Mouse (Mus musculus) large intestine, adult 2 months (tissue): ENCODE results near the gene Nop14. TPM values are rescaled to one million over a fixed set of nuclear protein-coding genes. Genes with fewer than 3 reads are reported as not detected.
A peak's percentile ranks its signal among the peaks of the same experiment; 100 is the strongest.

ENCODE experiments used
- DNase-seq: peaks from one replicate; pipeline ENCODE4 v3.0.0-alpha.2; 2012; ENCODE audit warnings: low read depth, low spot score
- WGBS: fragments of 180-500 bp; shearing (Covaris S2); methylation state at CpG from one replicate; pipeline ENCODE4 v1.1.7; 2018; 5-methylcytosine and 5-hydroxymethylcytosine counted together
- polyA plus RNA-seq: library from polyadenylated mRNA; depleted of rRNA; stranded (reverse); fragments of >200 nt; gene quantifications from 2 replicates; pipeline ENCODE4 v1.2.3, GENCODE M21; 2012; rRNA removed

Nop14 gene
- polyA plus RNA-seq, result 9.2 and 9.8 TPM in 2 replicates

- peak; percentile 100 for DNase-seq
- WGBS, result under 1% methylated on average over 60 of the region's 60 CpGs
Observed at GRCm38 (mm10) chr5:34659686-34660590, at the start of gene Nop14, which contains the start of gene Grk4. TSS of gene Nop14 (minus strand) at chr5:34660148. TSS of gene Grk4 (plus strand) at chr5:34660379.

- 91% methylated on average over 1 of the region's 1 CpGs for WGBS
- DNase-seq, result no peak
Observed at GRCm38 (mm10) chr5:34708436-34708835, 48.5 kb upstream of the Nop14 start.

GRCm38 (mm10) chr5:34695521-34695920, 35.6 kb upstream of the Nop14 start:
- no peak for DNase-seq
- WGBS, result 60% methylated on average over 5 of the region's 5 CpGs

- 65% methylated on average over 2 of the region's 2 CpGs for WGBS
- no peak for DNase-seq
Observed at GRCm38 (mm10) chr5:34692782-34693181, 32.8 kb upstream of the Nop14 start.

- WGBS, result 87% methylated on average over 1 of the region's 1 CpGs
- no peak for DNase-seq
Observed at GRCm38 (mm10) chr5:34689868-34690267, 29.9 kb upstream of the Nop14 start.

- no peak for DNase-seq
Observed at GRCm38 (mm10) chr5:34670280-34670679, 10.3 kb upstream of the Nop14 start.

GRCm38 (mm10) chr5:34669493-34669892, 9.5 kb upstream of the Nop14 start:
- no peak for DNase-seq

More at GRCm38 (mm10) chr5:34670280-34670679, 10.3 kb upstream of the Nop14 start:
- WGBS, result 91% methylated on average over 4 of the region's 4 CpGs

GRCm38 (mm10) chr5:34663231-34663630, 3.3 kb upstream of the Nop14 start:
- WGBS, result 86% methylated on average over 2 of the region's 2 CpGs
- DNase-seq, result no peak

More at GRCm38 (mm10) chr5:34669493-34669892, 9.5 kb upstream of the Nop14 start:
- 87% methylated on average over 2 of the region's 2 CpGs for WGBS

- DNase-seq, result no peak
- 77% methylated on average over 4 of the region's 4 CpGs for WGBS
Observed at GRCm38 (mm10) chr5:34661909-34662308, 2.0 kb upstream of the Nop14 start.

GRCm38 (mm10) chr5:34660591-34661130, 713 bp upstream of the Nop14 start:
- no peak for DNase-seq
- under 1% methylated on average over 57 of the region's 57 CpGs for WGBS

GRCm38 (mm10) chr5:34657556-34657955, 2.4 kb downstream of the Nop14 start:
- no peak for DNase-seq
- 76% methylated on average over 8 of the region's 8 CpGs for WGBS

GRCm38 (mm10) chr5:34654881-34655280, 5.1 kb downstream of the Nop14 start:
- no peak for DNase-seq
- 77% methylated on average over 9 of the region's 9 CpGs for WGBS

GRCm38 (mm10) chr5:34652961-34653360, 7.0 kb downstream of the Nop14 start:
- no peak for DNase-seq
- 70% methylated on average over 5 of the region's 5 CpGs for WGBS

- DNase-seq, result no peak
- WGBS, result 47% methylated on average over 4 of the region's 4 CpGs
Observed at GRCm38 (mm10) chr5:34647581-34647980, 12.4 kb downstream of the Nop14 start.

- no peak for DNase-seq
- WGBS, result 52% methylated on average over 5 of the region's 5 CpGs
Observed at GRCm38 (mm10) chr5:34642932-34643331, 17.0 kb downstream of the Nop14 start.

- WGBS, result 89% methylated on average over 3 of the region's 3 CpGs
- DNase-seq, result no peak
Observed at GRCm38 (mm10) chr5:34641991-34642390, 18.0 kb downstream of the Nop14 start.

- WGBS, result 55% methylated on average over 7 of the region's 7 CpGs
- DNase-seq, result no peak
Observed at GRCm38 (mm10) chr5:34637591-34638156, 22.3 kb downstream of the Nop14 start.

- WGBS, result under 1% methylated on average over 48 of the region's 48 CpGs
Observed at GRCm38 (mm10) chr5:34636481-34637287, 23.3 kb downstream of the Nop14 start, which contains the start of gene Mfsd10. TSS of gene Mfsd10 (minus strand) at chr5:34637212.

GRCm38 (mm10) chr5:34635665-34636192, 24.2 kb downstream of the Nop14 start:
- no peak for DNase-seq
- 50% methylated on average over 10 of the region's 10 CpGs for WGBS

More at GRCm38 (mm10) chr5:34636481-34637287, 23.3 kb downstream of the Nop14 start, which contains the start of gene Mfsd10:
- DNase-seq, result peak; percentile 59
